Mouse (Mus musculus) megakaryocyte, adult 5-6 weeks (primary cell): Measurements from ENCODE around the gene Szrd1. TPM values are rescaled to one million over a fixed set of nuclear protein-coding genes. Genes with fewer than 3 reads are reported as not detected.
A peak's percentile ranks its signal among the peaks of the same experiment; 100 is the strongest.

Experiments used
- ATAC-seq: 2 replicates; pipeline ENCODE4 v1.8.0; 2016; ENCODE audit warnings: mild to moderate bottlenecking, inconsistent platforms; ENCODE audit not compliant: poor library complexity, severe bottlenecking
- total RNA-seq, 2 experiments: library from RNA; stranded (forward) in 1 of 2; stranded (reverse) in 1 of 2; fragments of 153-499, 151-499 nt in 1 of 2; fragments of 221-1000, 200-1000 nt in 1 of 2; gene quantifications; 2 replicates each; pipeline versions ENCODE4 v1.2.3 to v1.2.4; 2015 to 2017

Gene Szrd1
- total RNA-seq (2015) (45.4 and 46.8 TPM in 2 replicates), total RNA-seq (2017) (41.0 and 46.9 TPM in 2 replicates)

DNA sequence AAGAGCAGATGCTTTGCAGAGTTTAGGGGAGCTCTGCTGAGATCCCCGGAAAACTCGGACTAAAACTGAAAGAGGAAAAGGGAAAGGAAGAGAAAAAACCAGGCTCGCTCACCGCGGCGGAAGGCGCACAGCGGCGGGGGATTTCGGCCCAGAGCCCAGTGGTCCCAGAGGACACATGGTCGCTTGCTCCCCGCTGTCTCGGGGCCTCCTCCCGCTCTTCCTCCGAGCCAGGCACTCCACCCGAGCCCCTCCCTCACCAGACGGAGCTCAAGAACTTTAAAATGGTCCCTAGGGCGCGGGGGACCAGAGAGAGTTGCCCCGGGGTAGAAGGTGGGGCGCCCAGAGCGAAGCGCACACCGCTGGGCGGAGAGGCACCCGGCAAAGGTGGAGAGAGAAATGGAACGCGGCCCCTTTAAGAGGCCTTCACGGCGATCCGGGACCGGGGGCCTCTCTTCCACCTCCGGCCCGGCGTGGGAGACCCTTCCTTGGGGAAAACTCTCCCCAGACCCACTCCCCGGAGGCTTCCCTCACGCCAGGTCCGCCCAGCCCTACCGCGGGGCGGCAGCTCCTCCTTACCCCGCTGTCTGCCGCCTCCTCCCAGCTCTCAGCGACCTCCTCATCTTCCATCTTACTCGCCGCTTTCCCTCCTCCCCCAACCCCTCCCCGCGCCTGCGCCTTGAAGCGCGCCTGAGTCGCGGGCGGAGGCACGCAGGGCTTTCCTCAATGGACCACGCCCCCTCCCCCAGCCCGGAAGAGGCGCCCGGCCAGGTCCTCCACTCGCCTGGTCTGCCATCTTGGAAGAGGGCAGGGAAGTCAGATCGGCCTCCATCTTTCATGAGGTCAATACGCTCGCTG lies at the start of gene Szrd1:
Gene Szrd1 (minus strand): TSS at position 660 of the 855 bp plus-strand sequence.
- peak; percentile 94 for ATAC-seq

DNA sequence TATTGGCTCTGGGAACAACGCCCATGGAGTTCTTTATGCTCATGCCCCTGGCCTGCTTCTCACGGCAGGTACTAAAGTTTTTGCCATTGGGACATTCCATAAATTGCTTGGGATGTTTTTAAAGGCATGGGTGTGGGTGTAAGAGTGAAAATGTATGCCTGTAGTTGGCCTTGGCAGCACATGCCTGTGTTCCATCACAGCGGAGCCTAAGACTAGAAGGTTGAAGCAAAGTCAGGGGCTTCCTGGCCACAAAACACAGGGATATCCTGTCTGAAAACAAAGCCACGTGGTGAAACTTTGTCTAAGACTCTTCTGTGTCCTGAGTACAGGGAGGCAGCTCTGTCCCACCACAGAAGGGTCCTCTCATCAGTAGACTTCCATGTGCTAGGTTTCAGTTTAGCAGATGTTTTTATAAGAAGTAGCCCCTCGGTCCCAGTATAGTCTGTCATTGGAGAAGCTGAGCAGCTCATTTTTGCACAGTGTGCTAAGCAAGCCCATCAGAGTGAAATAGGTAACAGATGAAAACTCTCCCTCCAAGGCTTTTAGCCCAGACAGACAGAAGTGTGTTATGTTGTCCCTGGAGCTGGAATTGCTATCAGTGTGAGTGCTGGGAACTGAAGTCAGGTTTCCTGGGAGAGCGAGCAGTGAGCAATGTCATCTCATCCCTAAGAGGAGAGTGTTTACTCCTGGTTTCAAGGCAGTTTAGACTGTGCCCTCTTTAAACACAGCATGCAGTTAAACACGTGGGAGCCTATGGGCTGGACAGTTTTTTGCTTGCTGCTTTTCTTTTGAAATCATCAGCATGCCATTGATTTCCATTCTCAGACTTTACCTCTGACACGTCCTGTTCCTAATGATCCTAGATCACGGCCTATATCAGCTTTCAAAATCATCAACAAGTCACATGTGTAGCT lies 47.6 kb upstream of the Szrd1 start:
- no peak for ATAC-seq

DNA sequence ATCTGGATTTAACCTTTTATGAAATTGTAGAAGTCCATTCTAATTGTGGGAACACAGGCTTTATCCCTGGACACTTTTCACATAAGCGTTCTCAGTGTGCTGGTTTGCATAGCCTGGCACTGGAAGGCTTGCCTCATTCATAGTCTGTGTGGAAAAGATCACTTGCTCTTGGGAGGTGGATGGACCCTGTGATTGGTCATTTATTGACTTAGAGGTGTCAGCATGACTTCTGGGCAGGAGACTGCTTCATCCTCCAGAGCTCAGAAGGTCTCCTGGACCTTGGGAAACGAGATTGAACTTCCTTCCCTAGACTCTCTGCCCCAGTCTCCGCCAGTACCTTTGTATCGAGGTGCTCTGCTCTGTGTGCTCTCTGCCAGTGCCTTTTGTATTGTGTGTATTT lies 44.9 kb upstream of the Szrd1 start:
- ATAC-seq: no peak

DNA sequence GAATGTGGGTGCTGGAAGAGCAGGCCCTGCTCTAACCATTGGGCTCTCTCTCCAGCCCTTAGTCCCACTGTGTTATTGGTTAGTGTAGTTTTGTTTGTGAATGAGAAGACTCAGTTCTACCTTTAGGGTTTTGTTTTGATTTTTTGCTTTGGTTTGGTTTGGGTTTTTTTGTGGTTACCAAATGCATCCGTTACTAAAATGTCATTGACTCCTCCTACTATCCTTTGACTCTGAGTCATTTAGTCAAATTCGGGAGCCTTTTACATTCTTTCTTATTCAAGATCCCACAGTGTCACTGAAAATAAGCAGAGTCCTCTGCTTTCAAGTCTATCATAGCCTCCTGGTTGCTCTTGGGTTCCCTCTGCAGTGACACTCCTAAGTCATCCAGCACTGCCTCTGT lies 44.4 kb upstream of the Szrd1 start:
- no peak for ATAC-seq

DNA sequence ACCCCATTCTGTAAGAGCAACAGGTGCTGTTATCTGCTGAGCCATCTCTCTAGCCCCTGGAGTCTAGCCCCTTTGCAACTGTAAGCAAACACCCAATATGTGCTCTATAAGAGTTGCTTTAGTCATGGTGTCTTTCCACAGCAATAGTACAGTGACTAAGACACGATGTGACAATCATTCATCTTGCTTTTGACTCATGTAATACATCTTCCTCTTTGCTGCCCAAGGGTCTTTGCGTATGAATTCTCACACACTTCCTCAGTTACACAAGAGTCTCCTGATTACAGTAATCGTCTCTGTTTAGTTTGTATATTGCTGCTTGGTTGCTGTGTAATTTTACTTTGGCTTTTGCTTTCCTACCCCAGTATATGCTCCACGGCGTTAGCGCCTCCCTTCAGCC lies 42.4 kb upstream of the Szrd1 start:
- peak; percentile 93 for ATAC-seq

DNA sequence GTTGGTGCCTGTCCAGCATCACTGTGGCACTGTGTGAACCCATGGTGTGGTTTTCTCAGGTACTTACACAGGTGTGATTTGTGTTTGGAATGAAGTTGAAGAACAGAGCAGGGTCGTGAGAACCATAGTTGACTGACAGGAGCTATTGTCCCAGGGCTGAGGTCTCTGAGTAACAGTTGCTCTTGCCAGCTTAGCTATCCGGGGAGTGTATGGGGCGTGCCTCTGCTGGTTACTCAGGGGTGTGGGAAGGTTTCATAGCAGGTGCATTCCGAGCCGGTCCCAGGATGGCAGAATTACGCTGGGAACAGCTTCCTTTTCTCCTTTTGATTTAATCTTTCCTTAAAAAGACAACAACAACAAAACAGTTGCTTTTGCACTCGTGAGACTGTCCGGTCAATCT lies 41.3 kb upstream of the Szrd1 start:
- no peak for ATAC-seq

DNA sequence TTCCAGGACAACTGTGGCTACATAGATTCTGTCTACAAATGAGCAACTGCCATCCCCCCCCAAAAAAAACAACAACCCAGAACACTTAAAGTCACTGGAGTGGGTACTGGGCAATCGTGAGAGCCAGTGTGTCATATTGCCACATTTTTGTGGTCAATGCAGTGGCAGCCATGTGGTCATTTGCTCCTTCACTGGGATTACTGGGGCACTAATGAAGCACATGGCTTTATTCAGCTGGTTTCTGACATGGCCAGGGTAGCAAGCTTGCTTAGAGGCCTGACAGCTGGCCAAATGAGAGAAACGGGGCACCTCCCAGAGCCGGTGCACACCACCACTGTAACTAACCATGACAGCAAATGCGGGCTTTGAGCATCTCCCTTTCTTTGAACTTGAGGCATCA lies 38.9 kb upstream of the Szrd1 start:
- no peak for ATAC-seq

DNA sequence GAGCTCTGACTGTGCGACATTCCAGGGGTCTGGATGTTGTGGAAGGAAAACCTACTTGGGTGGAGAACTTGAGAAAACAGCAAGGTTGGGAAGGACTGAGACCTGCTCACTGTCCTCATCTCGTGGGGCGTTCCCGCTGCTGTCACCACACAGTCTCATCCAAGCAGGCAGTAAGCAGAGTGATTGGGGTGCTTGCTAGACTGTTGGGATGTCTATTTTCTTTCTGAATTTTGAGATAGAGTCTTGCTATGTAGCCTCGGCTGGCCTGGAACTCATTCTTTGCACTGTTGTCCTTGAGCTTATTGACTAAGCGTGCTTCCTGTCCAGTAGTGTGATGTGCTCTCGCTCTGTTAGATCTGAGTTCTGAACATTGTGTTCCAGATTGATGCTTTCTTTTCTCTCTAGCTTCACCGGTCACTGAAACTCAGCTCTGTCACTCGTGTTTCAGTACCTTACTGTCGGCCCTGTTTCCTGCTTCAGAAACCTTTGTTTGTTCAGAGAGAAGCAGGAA lies 36.8 kb upstream of the Szrd1 start:
- no peak for ATAC-seq

DNA sequence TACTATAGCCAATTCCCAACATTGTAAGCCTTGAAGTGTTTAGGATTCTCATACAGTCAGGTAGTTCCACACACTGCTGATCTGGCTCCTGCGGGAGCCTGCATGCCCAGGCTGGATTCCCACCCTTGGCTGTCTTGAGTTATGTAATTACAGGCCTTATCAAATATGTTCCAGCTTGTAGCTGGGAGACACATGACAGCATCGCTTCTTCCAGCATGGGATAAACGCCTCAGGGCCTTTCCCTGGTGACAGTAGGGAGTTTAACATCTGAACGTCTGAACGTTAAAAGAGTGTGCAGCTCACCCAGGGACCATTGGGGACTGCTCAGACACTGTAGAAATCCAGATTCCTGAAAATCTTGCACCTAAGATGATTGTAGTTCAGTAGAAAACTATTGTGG lies 36.2 kb upstream of the Szrd1 start:
- ATAC-seq: no peak

DNA sequence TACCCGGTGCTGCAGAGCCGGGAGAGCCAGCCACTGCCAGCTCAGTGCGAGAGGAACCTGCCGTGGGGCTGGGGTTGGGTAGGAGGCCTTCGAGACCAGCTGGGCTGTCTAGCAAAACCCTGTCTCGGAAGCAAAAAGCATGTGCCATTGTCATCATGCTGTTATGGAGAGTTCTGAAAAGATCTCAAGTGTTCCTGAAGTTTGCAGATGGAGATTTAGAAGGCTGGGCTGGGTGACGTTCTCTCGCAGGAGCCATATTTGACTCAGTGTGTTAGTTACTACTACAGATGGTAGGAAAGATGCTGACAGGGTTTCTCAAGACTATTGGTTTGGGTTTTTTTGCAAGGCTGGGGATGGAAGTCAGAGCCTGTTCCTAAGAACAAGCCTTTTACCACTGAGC lies 32.5 kb upstream of the Szrd1 start:
- no peak for ATAC-seq

DNA sequence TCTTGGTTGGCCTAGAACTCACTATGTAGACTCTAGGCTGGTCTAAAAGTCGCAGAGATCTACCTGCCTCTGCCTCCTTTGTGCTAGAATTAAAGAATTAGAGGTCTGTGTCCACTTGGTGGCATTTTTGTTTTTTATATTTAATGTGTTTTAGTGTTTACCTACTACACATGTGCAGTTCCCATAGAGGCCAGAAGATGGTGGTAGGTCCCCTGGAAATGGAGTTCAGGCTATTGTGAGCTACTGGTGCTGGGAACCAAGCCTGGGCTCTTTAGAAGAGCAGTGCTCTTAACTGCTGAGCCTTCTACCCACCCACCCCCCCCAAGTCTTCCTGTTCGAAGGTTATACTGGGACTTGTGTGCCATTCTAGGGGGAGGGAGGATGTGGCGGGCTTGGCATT lies 27.6 kb upstream of the Szrd1 start:
- no peak for ATAC-seq

DNA sequence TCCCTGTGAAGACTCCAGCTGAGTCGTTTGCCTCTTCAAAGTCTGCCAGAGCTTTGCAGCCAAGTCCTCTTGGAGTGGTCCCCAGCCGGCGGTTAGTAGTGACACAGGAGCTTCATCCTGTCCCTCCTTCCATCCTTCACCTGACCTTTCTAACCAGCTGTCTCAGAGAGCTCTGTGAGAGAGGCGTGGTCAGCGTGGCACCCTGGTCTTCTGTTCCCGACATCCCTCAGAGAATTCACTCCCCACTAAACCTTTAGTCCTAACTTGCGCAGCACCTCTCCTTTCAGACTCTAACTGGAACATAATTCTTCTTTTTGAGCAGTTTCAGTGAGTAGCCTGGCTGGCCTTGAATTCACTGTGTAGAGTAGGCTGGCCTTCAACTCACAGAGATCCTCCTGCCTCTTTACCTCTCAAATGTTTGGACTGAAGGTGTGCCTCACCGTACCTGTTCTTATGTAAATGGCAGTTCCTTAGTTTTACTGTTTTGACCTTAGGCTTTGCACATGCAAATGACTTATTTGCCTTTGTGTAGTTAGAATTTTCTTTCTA lies 26.2 kb upstream of the Szrd1 start:
- ATAC-seq: no peak

DNA sequence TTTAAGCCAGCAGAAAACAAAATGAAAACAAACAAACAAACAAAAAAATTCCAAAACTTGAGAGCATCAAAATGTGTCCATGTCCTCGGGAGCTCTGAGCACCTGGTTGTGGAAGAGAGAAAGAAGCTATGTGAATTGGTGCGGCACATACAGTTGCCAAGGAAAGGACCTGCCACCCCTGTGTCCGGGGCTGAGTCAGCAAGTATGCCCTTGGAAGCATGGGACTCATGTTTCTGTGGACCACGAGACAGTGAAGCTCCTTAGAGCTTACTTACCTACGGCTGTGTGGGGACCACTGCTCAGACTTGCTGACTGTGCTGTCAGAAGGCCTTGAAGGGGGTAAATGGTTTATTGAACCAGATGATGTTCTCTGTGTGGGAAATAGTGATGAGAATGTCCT lies 24.2 kb upstream of the Szrd1 start:
- no peak for ATAC-seq

DNA sequence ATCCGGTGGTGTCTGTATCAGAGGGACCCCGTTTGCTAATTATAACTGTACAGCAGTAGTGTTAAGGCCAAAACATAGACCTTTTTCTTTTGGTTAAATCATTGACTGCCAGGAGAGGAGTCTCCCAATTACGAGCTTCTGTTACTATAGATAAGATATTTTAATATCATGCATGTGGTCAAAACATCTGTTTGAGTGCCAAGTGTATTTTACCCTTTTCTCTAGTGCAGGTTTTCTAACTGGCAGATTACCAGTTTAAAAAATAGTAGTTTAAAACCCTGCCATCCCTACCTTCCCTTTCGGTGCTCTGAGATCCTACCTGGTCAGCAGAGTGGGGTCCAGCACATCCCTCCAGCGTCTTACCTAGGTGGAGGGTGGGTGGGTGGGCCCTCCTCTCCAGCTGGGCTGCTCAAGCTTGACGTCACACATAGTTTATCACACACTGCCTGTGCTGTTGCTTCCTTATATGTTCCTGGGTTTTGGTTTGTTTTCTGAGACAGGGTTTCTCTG lies 22.2 kb upstream of the Szrd1 start:
- no peak for ATAC-seq

DNA sequence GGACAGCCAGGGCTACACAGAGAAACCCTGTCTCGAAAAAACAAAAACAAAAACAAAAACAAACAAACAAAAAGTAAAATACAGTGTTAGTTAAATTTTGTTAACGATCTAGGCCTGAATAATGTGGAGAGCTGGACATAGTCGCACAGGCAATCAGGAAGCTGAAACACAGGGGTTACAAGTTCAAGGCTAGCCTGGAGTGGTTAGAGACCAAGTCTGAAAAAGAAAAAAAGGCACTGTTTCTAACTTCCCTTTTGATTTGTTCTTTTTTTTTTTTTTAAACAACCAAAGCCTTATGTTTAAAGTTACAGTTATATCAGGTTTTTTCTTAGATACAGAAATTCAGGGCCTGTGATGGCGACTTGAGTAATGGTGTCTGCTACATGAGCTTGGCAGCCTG lies 20.6 kb upstream of the Szrd1 start:
- no peak for ATAC-seq

DNA sequence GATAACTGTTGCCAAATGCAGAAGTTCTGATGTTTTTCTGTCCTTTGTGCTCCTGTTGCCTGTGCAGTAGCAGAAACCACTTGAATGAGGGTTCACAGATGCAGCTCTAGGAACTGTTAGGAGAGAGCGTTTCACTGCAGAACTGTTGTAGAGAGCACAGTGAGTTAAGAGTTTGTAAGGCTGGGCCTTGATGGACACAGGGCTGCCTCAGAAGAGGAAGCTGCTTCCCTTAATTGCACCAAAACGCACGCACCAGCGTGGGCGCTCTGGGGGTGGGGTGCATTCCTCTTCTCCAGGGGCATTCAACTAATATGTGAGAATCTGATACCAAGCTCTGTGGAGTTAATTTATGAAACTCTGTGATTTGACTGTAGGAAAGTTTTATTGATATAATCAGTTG lies 20.1 kb upstream of the Szrd1 start:
- ATAC-seq: peak; percentile 59

DNA sequence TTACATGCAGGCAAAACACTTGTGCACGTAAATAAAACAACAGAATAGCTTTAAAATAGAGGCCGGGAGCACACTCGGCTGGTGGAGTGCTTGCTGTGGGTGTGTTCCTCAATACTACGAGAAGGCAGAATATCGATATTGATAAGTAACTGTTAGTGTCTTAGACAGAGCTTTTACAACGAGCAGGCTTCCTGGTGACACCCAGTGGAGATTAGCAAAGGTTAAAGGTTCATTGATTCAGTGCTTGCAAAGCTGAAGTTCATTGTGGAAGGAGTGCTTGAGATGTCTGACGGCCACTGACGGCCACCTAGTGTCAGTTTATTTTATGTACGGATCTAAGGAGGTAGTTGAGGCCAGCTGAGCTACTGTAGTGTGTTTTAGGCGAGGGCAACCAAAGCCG lies 19.5 kb upstream of the Szrd1 start:
- no peak; the same call in 1 of the 2 replicates for ATAC-seq

DNA sequence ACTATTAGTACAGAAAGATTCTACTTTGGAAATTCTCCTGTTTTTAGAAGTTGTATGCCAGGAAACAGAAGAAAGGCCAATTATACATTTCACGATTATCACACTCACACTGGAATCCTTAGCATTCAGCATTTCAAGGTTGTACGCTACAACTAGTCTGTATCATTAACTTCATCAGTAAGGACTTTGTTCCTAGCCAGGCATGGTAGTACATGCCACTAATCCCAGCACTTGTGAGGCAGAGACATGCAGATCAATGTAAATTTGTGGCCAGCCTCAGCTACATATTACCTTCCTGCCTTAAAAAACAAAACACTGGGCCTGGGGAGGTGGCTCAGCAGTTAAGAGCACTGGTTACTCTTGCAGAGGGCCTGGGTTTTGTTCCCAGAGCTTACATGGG lies 19.0 kb upstream of the Szrd1 start:
- ATAC-seq: no peak

DNA sequence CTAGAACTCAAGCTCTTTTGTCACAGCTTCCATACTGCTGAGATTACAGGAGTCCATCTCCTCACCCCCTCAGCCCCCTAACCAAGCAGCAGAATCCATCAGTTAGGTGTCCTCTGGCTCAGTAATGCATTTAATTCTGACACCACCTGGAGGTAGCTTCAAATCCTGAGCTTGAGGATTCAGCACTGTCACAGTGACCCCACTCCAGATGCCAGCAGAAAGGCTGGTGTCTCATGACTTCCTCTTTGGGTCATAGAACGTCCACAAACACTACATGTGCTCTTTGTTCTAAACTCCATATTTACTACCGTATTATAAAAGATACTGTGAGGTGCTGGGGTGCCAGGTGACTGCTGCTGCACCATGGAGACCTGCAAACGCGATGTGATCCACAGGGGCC lies 17.9 kb upstream of the Szrd1 start:
- ATAC-seq: peak; percentile 59; the same call in 1 of the 2 replicates

DNA sequence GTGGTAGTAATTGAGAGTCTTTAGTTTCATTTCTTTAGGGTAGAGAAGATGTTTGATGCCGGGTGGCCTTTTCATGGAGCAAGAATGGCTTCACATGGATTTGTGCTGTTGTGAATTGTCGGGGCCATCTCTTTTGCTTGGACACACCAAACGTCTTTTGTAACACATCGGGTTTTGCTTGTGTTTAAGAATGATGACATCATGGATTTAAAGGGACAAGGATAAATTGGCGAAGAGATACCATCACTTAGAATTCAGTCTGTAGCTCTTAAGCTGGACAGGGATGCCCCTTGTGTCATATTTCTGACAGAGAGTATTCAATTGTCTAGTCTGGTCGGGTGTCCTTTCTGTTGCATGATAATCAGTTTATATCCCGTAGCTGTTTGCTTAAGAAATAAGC lies 9.5 kb upstream of the Szrd1 start:
- no peak for ATAC-seq
